Comparison of ENCODE assay signal across 18 mouse cellular contexts in the genomic region with DNA sequence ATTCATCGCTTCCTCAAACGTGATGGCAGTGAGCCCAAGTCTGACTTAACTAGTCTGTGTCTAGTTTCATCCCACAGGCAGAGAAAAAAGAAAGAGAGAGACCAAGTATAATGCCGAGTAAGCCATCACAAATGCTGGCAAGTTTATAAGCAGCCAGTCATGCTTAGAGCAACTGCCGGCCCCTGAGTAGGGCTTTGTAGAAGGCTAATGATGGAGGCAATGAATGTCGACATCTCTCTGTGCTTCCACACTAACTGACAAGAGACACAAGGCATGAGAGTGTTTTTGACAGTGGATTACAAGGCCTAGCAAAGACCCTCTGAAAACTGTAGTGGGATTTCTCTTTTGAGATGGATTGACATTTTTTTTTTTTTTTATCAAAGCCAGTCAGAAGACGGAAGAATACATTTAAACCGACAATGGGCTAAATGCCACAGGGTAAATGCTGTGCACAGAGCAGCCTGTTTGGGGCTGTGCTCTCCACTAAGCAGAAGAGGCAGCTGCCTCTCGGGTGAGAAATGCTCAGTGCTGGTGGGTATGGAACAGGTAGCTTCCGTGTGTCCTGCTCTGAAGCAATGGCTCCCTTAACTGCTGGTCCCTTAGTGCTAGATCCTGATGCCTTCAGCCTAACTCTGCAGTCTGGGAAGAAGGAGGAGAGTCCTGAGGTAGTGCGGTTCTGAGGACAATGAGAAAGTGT.
DNase-seq lines count a peak whose midpoint lies in the region; ATAC-seq and TF ChIP-seq lines count a peak whose summit lies in the region.
"Had no signal": no experiment of that assay in that cellular context is flagged by ENCODE, and none has a peak within 500 bp of the region (broad histone marks: within the 10 kb centered on the region; RNA-seq: fewer than 3 reads in every experiment).

No protein-coding gene starts in this region.

- H3K27ac ChIP-seq in forebrain, embryonic 11.5 days (ENCODE audit: low read depth, low read length) = no peak overlapping the region
- no peak overlapping the region for H3K27ac ChIP-seq in forebrain, embryonic 10.5 days
- H3K27ac ChIP-seq in midbrain, embryonic 11.5 days (ENCODE audit: low read depth, low read length) = no peak overlapping the region
- no peak overlapping the region for H3K27ac ChIP-seq in midbrain, embryonic 10.5 days (replicated peaks)
- no peak overlapping the region for H3K27ac ChIP-seq in hindbrain, embryonic 14.5 days
- no peak overlapping the region for H3K27ac ChIP-seq in midbrain, postnatal 0 days (ENCODE audit: low read depth, low read length)
- H3K27ac ChIP-seq: embryonic facial prominence, embryonic 12.5 days; gastrocnemius, adult 2 months had no signal

- WGBS in forebrain, embryonic 11.5 days = 48% methylated on average over 10 of the region's 10 CpGs
- 71% methylated on average over 10 of the region's 10 CpGs for WGBS in forebrain, embryonic 10.5 days
- WGBS in midbrain, embryonic 11.5 days = 48% methylated on average over 10 of the region's 10 CpGs
- WGBS in midbrain, embryonic 10.5 days = 63% methylated on average over 10 of the region's 10 CpGs
- WGBS in hindbrain, embryonic 14.5 days = 61% methylated on average over 10 of the region's 10 CpGs
- WGBS in midbrain, postnatal 0 days = 27% methylated on average over 10 of the region's 10 CpGs

- no peak overlapping the region for H3K4me3 ChIP-seq in forebrain, embryonic 11.5 days (ENCODE audit: low read depth, low read length)
- H3K4me3 ChIP-seq in forebrain, embryonic 10.5 days = no peak overlapping the region
- no peak overlapping the region for H3K4me3 ChIP-seq in midbrain, embryonic 11.5 days (ENCODE audit: low read depth, low read length)
- H3K4me3 ChIP-seq in midbrain, embryonic 10.5 days = no peak overlapping the region
- H3K4me3 ChIP-seq in hindbrain, embryonic 14.5 days (replicated peaks; ENCODE audit: low read length) = no peak overlapping the region
- H3K4me3 ChIP-seq in midbrain, postnatal 0 days (ENCODE audit: low read depth, low read length) = no peak overlapping the region
- H3K4me3 ChIP-seq: embryonic facial prominence, embryonic 12.5 days; gastrocnemius, adult 2 months had no signal

- H3K36me3 ChIP-seq in forebrain, embryonic 11.5 days (ENCODE audit: control insufficient read depth, insufficient read depth, low read length) = no peaks in the 10 kb centered on the region
- no peaks in the 10 kb centered on the region for H3K36me3 ChIP-seq in forebrain, embryonic 10.5 days (replicated peaks)
- H3K36me3 ChIP-seq in midbrain, embryonic 11.5 days (ENCODE audit: control insufficient read depth, insufficient read depth, low read length) = no peaks in the 10 kb centered on the region
- no peaks in the 10 kb centered on the region for H3K36me3 ChIP-seq in midbrain, embryonic 10.5 days
- H3K36me3 ChIP-seq in hindbrain, embryonic 14.5 days (replicated peaks; ENCODE audit: control insufficient read depth, insufficient read depth) = no peaks in the 10 kb centered on the region
- no peaks in the 10 kb centered on the region for H3K36me3 ChIP-seq in midbrain, postnatal 0 days (ENCODE audit: insufficient read depth, low read length)
- H3K36me3 ChIP-seq: embryonic facial prominence, embryonic 12.5 days had no signal

- H3K9me3 ChIP-seq in forebrain, embryonic 11.5 days (ENCODE audit: control insufficient read depth, low read length) = no peaks in the 10 kb centered on the region
- no peaks in the 10 kb centered on the region for H3K9me3 ChIP-seq in forebrain, embryonic 10.5 days
- H3K9me3 ChIP-seq in midbrain, embryonic 11.5 days (ENCODE audit: control insufficient read depth, low read length) = no peaks in the 10 kb centered on the region
- H3K9me3 ChIP-seq in midbrain, embryonic 10.5 days (replicated peaks) = no peaks in the 10 kb centered on the region
- H3K9me3 ChIP-seq in hindbrain, embryonic 14.5 days (ENCODE audit: control insufficient read depth, low read length) = no peaks in the 10 kb centered on the region
- 0 out of 2 replicates have a peak, but pooled peaks cover 3% of the 10 kb centered on the region for H3K9me3 ChIP-seq in midbrain, postnatal 0 days (ENCODE audit: low read length)
- H3K9me3 ChIP-seq: embryonic facial prominence, embryonic 12.5 days had no signal

- no peak overlapping the region for H3K4me2 ChIP-seq in forebrain, embryonic 11.5 days (ENCODE audit: low read depth, low read length, severe bottlenecking)
- no peak overlapping the region for H3K4me2 ChIP-seq in midbrain, embryonic 11.5 days
- no peak overlapping the region for H3K4me2 ChIP-seq in hindbrain, embryonic 14.5 days (replicated peaks)
- no peak overlapping the region for H3K4me2 ChIP-seq in midbrain, postnatal 0 days (ENCODE audit: low read depth, low read length, poor library complexity, severe bottlenecking)
- H3K4me2 ChIP-seq: embryonic facial prominence, embryonic 12.5 days; liver, embryonic 11.5 days; lung, embryonic 14.5 days had no signal

- peak; percentile 70 for ATAC-seq in forebrain, embryonic 11.5 days (replicated peaks; ENCODE audit: low FRiP score)
- ATAC-seq in midbrain, embryonic 11.5 days (ENCODE audit: low FRiP score) = peak; percentile 59
- ATAC-seq in hindbrain, embryonic 14.5 days (ENCODE audit: low FRiP score) = peak; percentile 49; the same call in 1 of the 2 replicates
- peak; percentile 52 for ATAC-seq in midbrain, postnatal 0 days (ENCODE audit: low FRiP score)
- ATAC-seq: inflammation-experienced regulatory T-cells, adult 6 months; Patski had no signal

- no peak for DNase-seq in forebrain, embryonic 11.5 days (ENCODE audit: low spot score)
- DNase-seq in forebrain, embryonic 10.5 days (ENCODE audit: extremely low spot score, low spot score) = no peak
- DNase-seq in midbrain, embryonic 11.5 days (ENCODE audit: low spot score, missing footprints) = peak; percentile 85
- DNase-seq in midbrain, embryonic 10.5 days (ENCODE audit: low spot score) = no peak
- no peak for DNase-seq in hindbrain, embryonic 14.5 days (ENCODE audit: low spot score)
- DNase-seq in midbrain, postnatal 0 days (ENCODE audit: low spot score) = peak; percentile 51
- no peak for DNase-seq in layer of hippocampus, postnatal 14 days (ENCODE audit: low spot score in 2 of 2)
- DNase-seq in thymus, postnatal 0 days (ENCODE audit: low spot score) = no peak
- DNase-seq: cerebellum, adult 11-12 months; gastrocnemius, adult 2 months; heart, adult 18-20 months; kidney, postnatal 10 days; lung, embryonic 14.5 days; thymus, adult 2 months had no signal

- no peak for TF ChIP-seq CTCF in midbrain, postnatal 0 days (IDR thresholded peaks at IDR 0.05)

- H3K9ac ChIP-seq in forebrain, embryonic 11.5 days (ENCODE audit: low read length) = no peak overlapping the region
- H3K9ac ChIP-seq in midbrain, embryonic 11.5 days (ENCODE audit: low read length) = no peak overlapping the region
- H3K9ac ChIP-seq in hindbrain, embryonic 14.5 days = no peak overlapping the region
- H3K9ac ChIP-seq in midbrain, postnatal 0 days (replicated peaks; ENCODE audit: low read length, poor library complexity, severe bottlenecking) = no peak overlapping the region
- H3K9ac ChIP-seq: embryonic facial prominence, embryonic 12.5 days; lung, embryonic 14.5 days had no signal

- H3K4me1 ChIP-seq in forebrain, embryonic 11.5 days (replicated peaks; ENCODE audit: control insufficient read depth, insufficient read depth, low read length) = no peaks in the 10 kb centered on the region
- peaks cover 17% of the 10 kb centered on the region for H3K4me1 ChIP-seq in forebrain, embryonic 10.5 days
- peaks cover 2% of the 10 kb centered on the region; the same call in 1 of the 2 replicates for H3K4me1 ChIP-seq in midbrain, embryonic 11.5 days (ENCODE audit: control insufficient read depth, insufficient read depth, low read length)
- H3K4me1 ChIP-seq in midbrain, embryonic 10.5 days = peaks cover 36% of the 10 kb centered on the region
- H3K4me1 ChIP-seq in hindbrain, embryonic 14.5 days (replicated peaks; ENCODE audit: control insufficient read depth, insufficient read depth, low read length) = peaks cover 20% of the 10 kb centered on the region
- peaks cover 10% of the 10 kb centered on the region; the same call in 1 of the 2 replicates for H3K4me1 ChIP-seq in midbrain, postnatal 0 days (ENCODE audit: insufficient read depth, low read length)
- H3K4me1 ChIP-seq: embryonic facial prominence, embryonic 12.5 days had no signal

- H3K27me3 ChIP-seq in forebrain, embryonic 11.5 days (ENCODE audit: control insufficient read depth, insufficient read depth, low read length) = no peaks in the 10 kb centered on the region
- peaks cover 34% of the 10 kb centered on the region for H3K27me3 ChIP-seq in forebrain, embryonic 10.5 days (ENCODE audit: poor library complexity, severe bottlenecking)
- peaks cover 25% of the 10 kb centered on the region; the same call in 1 of the 2 replicates for H3K27me3 ChIP-seq in midbrain, embryonic 11.5 days (ENCODE audit: control insufficient read depth, insufficient read depth, low read length)
- H3K27me3 ChIP-seq in midbrain, embryonic 10.5 days (ENCODE audit: low read depth, poor library complexity, severe bottlenecking) = peaks cover 72% of the 10 kb centered on the region
- no peaks in the 10 kb centered on the region for H3K27me3 ChIP-seq in hindbrain, embryonic 14.5 days (ENCODE audit: control insufficient read depth, insufficient read depth, low read length)
- H3K27me3 ChIP-seq in midbrain, postnatal 0 days (ENCODE audit: insufficient read depth, low read length) = peaks cover under 1% of the 10 kb centered on the region; the same call in 1 of the 2 replicates
- H3K27me3 ChIP-seq: embryonic facial prominence, embryonic 12.5 days; Patski had no signal

Comparison
In these comparisons a context has a peak if more than half of its experiments do, and no peak if none do; other contexts are left out.
1. DNase-seq: peak in midbrain, embryonic 11.5 days (single experiment) and midbrain, postnatal 0 days (single experiment); none in forebrain, embryonic 11.5 days (single experiment), forebrain, embryonic 10.5 days (single experiment), midbrain, embryonic 10.5 days (single experiment), hindbrain, embryonic 14.5 days (single experiment), layer of hippocampus, postnatal 14 days (0 of 2) and thymus, postnatal 0 days (single experiment).
2. Peak in every context shown above with its lines, with median percentiles within 50 percentile points of each other: ATAC-seq.